Mouse (Mus musculus) hindbrain, embryonic 12.5 days (tissue): ENCODE measurements around the gene Atad2b. TPM values are rescaled to one million over a fixed set of nuclear protein-coding genes. Genes with fewer than 3 reads are reported as not detected.

ENCODE experiments used
- ATAC-seq: fragments of 200-750 bp; cut with Nextera tagmentation; 2 replicates; pipeline ENCODE4 v1.8.0; 2017; ENCODE audit warnings: moderate TSS enrichment; ENCODE audit not compliant: low FRiP score
- H3K27ac ChIP-seq: fragments of 300-500 bp; sonication (generic); 2 replicates; pipeline ENCODE4 v1.5.1; 2016; ENCODE audit warnings: mild to moderate bottlenecking
- H3K27me3 ChIP-seq: fragments of 300-500 bp; sonication (generic); 2 replicates; pipeline ENCODE4 v1.6.1; 2016; ENCODE audit warnings: mild to moderate bottlenecking
- H3K36me3 ChIP-seq: fragments of 300-500 bp; sonication (generic); 2 replicates; pipeline ENCODE4 v1.6.1; 2016; ENCODE audit warnings: mild to moderate bottlenecking
- H3K4me1 ChIP-seq: fragments of 300-500 bp; sonication (generic); 2 replicates; pipeline ENCODE4 v1.6.1; 2016
- H3K4me2 ChIP-seq: fragments of 300-500 bp; sonication (generic); replicated peaks from 2 replicates; pipeline ENCODE4 v1.6.1; 2016; ENCODE audit warnings: mild to moderate bottlenecking
- H3K4me3 ChIP-seq: fragments of 300-500 bp; sonication (generic); 2 replicates; pipeline ENCODE4 v1.5.1; 2016; ENCODE audit warnings: mild to moderate bottlenecking
- H3K9ac ChIP-seq: fragments of 300-500 bp; sonication (generic); 2 replicates; pipeline ENCODE4 v1.6.1; 2016; ENCODE audit warnings: mild to moderate bottlenecking, moderate library complexity
- H3K9me3 ChIP-seq: fragments of 300-500 bp; sonication (generic); replicated peaks from 2 replicates; pipeline ENCODE4 v1.6.1; 2016; ENCODE audit warnings: mild to moderate bottlenecking
- WGBS: fragments of 180-500 bp; shearing (Covaris S2); methylation state at CpG from one replicate; pipeline ENCODE4 v1.1.7; 2016; 5-methylcytosine and 5-hydroxymethylcytosine counted together
- polyA plus RNA-seq: library from polyadenylated mRNA; unstranded; fragments of >200 nt; fragmentation: Nextera tagmentation; extraction: Ambion mirVana; gene quantifications from 2 replicates; pipeline ENCODE4 v1.2.1, GENCODE M21; 2016

Atad2b gene
- polyA plus RNA-seq, 1 experiment from 2014 or later, result 25.8 TPM

DNA sequence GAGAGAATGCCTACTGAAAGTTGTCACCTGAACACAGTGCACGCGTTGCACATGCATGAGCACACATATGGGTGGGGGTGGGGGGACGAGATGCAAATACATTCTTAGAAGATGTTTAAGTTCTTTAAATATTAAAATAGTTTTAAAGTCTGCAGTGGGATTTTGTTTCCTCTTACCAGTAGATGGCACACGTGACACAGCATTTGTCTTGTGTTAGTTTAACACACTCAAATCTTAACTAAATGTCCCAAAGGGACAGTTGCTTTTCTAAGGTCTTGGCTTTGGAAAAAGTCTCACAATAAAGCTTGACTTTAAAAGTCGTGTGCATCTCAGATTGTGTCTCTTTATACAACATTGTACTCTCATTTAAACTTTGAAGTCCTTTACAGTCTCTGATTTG is 111.9 kb downstream of the Atad2b start:
- no peak overlapping the region for H3K4me2 ChIP-seq
- no peak overlapping the region for H3K27ac ChIP-seq
- WGBS, result 87% methylated on average over 5 of the region's 5 CpGs
- H3K9me3 ChIP-seq, result no peaks in the 10 kb centered on the region
- H3K4me1 ChIP-seq, result no peaks in the 10 kb centered on the region
- no peak for ATAC-seq
- no peak overlapping the region for H3K4me3 ChIP-seq
- H3K36me3 ChIP-seq, result peaks cover 41% of the 10 kb centered on the region
- H3K27me3 ChIP-seq, result no peaks in the 10 kb centered on the region
- H3K9ac ChIP-seq, result no peak overlapping the region

DNA sequence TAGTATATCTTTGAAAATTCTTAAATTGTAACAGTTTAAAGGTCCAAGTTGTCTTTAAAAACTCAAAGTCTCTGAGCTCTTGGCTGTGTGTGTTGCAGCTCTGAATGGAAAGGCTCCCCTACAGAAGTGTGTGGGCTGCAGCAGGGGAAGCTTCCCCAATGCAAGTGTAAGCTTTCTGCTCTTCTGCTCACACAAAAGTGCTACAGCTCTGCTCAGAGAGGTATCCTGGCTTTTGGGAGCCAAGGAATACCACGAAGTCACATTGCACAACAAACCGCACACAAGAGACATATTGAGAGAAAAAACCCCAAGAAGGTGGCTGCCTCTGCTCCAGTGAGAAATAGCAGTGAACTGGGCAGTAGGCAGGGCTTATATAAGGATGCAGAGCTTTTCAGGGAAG is 120.9 kb downstream of the Atad2b start:
- no peak overlapping the region for H3K4me2 ChIP-seq
- no peak overlapping the region for H3K4me3 ChIP-seq
- ATAC-seq, result no peak
- no peaks in the 10 kb centered on the region for H3K9me3 ChIP-seq
- H3K4me1 ChIP-seq, result no peaks in the 10 kb centered on the region
- WGBS, result 95% methylated on average over 2 of the region's 2 CpGs
- H3K36me3 ChIP-seq, result peaks cover 44% of the 10 kb centered on the region
- no peak overlapping the region for H3K27ac ChIP-seq
- no peak overlapping the region for H3K9ac ChIP-seq
- no peaks in the 10 kb centered on the region for H3K27me3 ChIP-seq

DNA sequence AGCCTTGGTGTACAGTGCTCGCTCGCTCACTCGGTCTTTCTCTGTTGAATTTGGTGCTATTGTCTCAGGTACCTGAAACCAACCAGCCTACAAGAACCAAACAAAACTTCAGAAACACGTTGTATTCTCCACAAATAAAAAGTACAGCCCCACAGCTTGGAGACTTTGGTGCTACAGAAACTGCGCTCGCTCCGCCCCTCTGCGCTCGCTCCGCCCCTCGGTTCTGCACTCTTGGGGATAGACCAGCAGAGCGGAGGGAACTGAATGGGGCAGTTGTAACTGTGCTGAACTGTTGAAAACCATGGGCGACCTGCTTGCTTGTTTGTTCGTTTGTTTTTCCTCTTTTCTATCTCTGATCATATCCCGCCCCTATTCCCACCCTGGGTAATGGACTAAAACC is 127.0 kb downstream of the Atad2b start:
- no peak for ATAC-seq
- H3K4me2 ChIP-seq, result no peak overlapping the region
- no peak overlapping the region for H3K4me3 ChIP-seq
- no peaks in the 10 kb centered on the region for H3K27me3 ChIP-seq
- H3K27ac ChIP-seq, result no peak overlapping the region
- H3K9me3 ChIP-seq, result no peaks in the 10 kb centered on the region
- no peak overlapping the region for H3K9ac ChIP-seq
- WGBS, result 90% methylated on average over 15 of the region's 15 CpGs
- H3K4me1 ChIP-seq, result no peaks in the 10 kb centered on the region
- H3K36me3 ChIP-seq, result peaks cover 17% of the 10 kb centered on the region

DNA sequence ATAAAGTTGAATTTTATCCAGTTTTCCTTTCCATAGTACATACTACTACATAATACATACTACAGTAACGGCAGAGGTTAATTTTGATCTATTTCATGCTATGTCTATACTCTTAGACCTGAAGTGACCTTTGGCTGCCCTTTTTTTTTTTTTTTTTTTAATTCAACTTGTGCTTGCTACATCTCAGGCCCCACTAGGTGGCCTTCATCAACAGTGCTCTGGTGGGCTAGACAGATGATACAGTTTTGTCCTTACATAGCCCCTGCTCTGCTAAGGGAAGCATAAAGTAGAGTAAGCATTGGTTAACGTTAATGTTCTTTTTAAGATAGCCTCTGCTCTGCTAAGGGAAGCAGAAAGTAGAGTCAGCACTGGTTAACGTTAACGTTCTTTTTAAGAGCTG is 131.0 kb downstream of the Atad2b start:
- no peak for ATAC-seq
- 95% methylated on average over 4 of the region's 4 CpGs for WGBS

DNA sequence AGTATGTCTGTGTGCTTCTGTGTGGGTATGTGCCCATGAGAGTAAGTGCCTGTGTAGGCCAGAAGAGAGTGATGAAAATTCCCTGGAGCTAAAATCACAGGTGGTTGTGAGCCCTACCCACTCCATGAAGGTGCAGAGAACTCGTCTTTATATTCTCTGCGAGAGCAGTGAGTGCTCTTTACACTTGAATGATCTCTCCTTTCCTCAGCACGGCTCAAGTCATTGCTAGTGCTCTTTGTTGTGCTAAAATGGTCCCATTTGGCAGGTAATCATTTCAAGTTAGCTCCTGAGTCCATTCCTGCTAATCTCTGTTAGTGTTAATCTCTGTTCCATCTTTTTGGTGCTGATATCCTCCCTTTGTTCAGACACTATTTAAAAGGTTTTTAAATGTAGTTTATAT is 150.4 kb downstream of the Atad2b start:
- 53% methylated on average over 3 of the region's 3 CpGs for WGBS
- H3K27ac ChIP-seq, result no peak overlapping the region
- no peak overlapping the region for H3K4me3 ChIP-seq
- H3K4me2 ChIP-seq, result no peak overlapping the region
- H3K36me3 ChIP-seq, result no peaks in the 10 kb centered on the region
- H3K9ac ChIP-seq, result no peak overlapping the region
- H3K9me3 ChIP-seq, result no peaks in the 10 kb centered on the region
- H3K4me1 ChIP-seq, result no peaks in the 10 kb centered on the region
- ATAC-seq, result no peak
- no peaks in the 10 kb centered on the region for H3K27me3 ChIP-seq

More for the DNA sequence above, 131.0 kb downstream of the Atad2b start:
- Histone ChIP-seq H3K9ac (no peak overlapping the region), H3K27ac (no peak overlapping the region), H3K4me2 (no peak overlapping the region), H3K36me3 (peaks cover 8% of the 10 kb centered on the region), H3K9me3 (peaks cover 23% of the 10 kb centered on the region), H3K27me3 (no peaks in the 10 kb centered on the region), H3K4me1 (no peaks in the 10 kb centered on the region), H3K4me3 (no peak overlapping the region)

DNA sequence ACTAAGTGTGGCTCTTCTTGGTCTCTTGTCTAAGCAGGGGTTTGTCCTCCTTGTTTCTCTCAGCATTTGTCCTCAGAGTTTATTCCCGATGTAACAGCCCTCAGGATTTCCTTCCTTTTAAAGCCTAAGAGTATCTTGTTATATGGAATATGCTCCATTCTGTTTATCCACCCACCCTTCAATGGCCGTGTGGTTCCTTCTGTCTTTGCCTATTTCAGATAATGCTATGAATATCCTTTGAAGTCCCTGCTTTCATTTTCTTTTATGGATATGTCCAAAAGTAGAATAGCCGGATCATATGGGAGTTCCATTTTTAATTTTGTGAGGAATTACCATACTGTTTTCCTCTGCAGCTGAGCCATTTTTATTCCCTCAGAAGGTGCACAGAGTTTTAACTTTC is 153.0 kb downstream of the Atad2b start:
- no peak for ATAC-seq
- H3K4me2 ChIP-seq, result no peak overlapping the region

DNA sequence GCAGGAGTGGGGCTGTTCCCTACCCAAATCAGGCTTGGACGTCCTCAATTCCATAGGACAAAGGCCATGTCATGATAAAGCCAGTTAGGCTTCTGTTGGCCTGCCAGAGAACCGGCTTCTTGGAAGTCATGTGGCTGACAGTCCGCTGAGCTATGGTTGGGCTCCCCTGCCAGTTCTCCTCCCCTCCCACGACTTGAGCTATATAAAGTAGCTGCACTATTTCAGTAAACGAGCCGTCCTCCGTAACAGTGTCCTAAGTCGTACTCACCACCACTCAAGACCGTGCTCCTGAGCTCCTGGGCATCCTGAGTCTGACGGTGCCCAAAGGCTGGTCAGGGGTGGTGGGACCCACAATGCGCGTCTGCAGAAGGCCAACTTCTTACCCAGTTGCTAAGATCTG is 156.0 kb downstream of the Atad2b start:
- 92% methylated on average over 12 of the region's 12 CpGs for WGBS
- Histone ChIP-seq H3K36me3 (no peaks in the 10 kb centered on the region), H3K4me2 (no peak overlapping the region), H3K4me3 (no peak overlapping the region), H3K9ac (no peak overlapping the region), H3K4me1 (no peaks in the 10 kb centered on the region), H3K9me3 (no peaks in the 10 kb centered on the region), H3K27ac (no peak overlapping the region), H3K27me3 (no peaks in the 10 kb centered on the region)
- ATAC-seq, result no peak

More for the DNA sequence above, 153.0 kb downstream of the Atad2b start:
- Histone ChIP-seq H3K27ac (no peak overlapping the region), H3K4me1 (no peaks in the 10 kb centered on the region), H3K9me3 (no peaks in the 10 kb centered on the region), H3K9ac (no peak overlapping the region), H3K36me3 (no peaks in the 10 kb centered on the region), H3K4me3 (no peak overlapping the region), H3K27me3 (no peaks in the 10 kb centered on the region)
- WGBS, result 88% methylated on average over 3 of the region's 3 CpGs

DNA sequence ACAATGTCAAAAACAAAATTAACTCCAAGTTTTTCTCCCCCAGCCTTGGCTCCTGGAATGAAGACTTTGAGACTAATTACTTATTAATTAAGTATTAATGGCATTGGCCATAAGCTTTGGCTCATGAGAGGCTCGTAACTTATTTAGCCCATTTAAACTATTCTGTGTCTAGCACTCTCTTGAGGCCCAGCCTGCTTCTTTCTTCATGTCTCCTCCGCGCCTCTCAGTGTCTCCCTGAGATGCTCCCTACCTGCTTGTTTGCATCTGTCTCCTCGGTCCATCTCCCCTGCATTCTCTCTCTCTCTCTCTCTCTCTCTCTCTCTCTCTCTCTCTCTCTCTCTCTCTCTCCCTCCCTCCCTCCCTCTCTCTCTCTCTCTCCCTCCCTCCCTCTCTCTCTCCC is 164.3 kb downstream of the Atad2b start:
- H3K4me1 ChIP-seq, result no peaks in the 10 kb centered on the region
- no peaks in the 10 kb centered on the region for H3K27me3 ChIP-seq
- no peak for ATAC-seq
- H3K36me3 ChIP-seq, result peaks cover 41% of the 10 kb centered on the region
- no peaks in the 10 kb centered on the region for H3K9me3 ChIP-seq
- H3K4me2 ChIP-seq, result no peak overlapping the region
- 86% methylated on average over 4 of the region's 4 CpGs for WGBS
- no peak overlapping the region for H3K9ac ChIP-seq
- H3K27ac ChIP-seq, result no peak overlapping the region
- no peak overlapping the region for H3K4me3 ChIP-seq

DNA sequence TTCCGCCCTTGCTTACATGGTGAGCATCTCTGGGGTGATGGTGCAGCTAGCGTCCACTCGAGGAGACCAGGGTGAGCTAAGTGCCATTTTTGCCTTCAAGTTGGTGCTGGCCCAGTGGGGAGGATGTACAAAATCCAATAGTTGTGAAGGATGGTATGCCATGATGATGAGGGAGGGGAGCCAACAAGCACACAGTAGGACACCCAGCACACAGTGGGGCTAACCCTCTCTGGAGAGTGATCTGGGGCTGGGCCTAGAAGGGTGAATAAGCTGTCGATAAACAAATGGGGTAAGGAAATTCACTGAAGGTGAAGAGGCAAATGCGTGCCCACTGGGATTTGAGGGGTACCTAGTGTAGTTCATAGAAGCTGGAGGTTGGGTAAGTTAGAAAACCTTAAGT is 167.6 kb downstream of the Atad2b start:
- no peak overlapping the region for H3K4me2 ChIP-seq
- ATAC-seq, result no peak
- H3K4me3 ChIP-seq, result no peak overlapping the region
- no peak overlapping the region for H3K9ac ChIP-seq
- H3K27ac ChIP-seq, result no peak overlapping the region
- H3K4me1 ChIP-seq, result peaks cover 25% of the 10 kb centered on the region
- H3K36me3 ChIP-seq, result peaks cover 41% of the 10 kb centered on the region
- no peaks in the 10 kb centered on the region for H3K9me3 ChIP-seq
- no peaks in the 10 kb centered on the region for H3K27me3 ChIP-seq
- WGBS, result 94% methylated on average over 5 of the region's 5 CpGs

DNA sequence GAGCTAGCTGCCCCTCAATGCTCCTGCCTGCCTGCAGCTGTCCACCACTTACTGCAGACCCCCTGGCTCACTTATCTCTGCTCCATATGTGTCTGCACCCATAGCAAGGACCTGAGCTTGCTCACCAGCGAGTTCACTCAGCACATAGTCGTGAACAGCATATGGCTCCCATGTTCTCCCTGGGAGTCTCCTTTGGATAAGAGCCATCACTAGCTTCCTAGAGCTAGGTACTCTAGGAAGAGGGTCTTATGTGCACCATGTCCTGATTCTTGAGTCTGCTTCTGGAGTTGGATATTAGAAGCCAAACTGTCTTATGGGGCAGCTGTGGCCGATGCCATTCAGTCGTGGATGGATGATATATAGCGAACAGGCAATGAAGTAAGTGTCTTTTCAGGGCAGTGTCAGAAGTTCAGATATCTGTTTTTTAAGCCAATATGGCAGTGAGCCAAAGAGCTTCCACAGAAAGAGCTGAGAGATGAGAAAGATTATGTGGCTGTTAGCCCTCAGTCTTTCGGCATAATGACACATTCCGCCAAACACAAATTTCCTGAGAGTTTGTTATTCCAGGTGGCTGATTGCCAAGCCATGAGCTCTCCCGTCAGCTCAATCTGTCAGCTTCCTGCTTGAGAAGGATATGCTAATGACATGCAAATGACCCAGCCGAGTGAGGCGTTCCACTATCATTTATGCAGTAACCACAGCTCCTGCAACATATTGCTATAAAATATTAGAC is 170.8 kb downstream of the Atad2b start:
- peaks cover 35% of the 10 kb centered on the region for H3K36me3 ChIP-seq
- no peaks in the 10 kb centered on the region for H3K27me3 ChIP-seq
- no peak overlapping the region for H3K9ac ChIP-seq
- peak overlapping the region; percentile 74 for H3K27ac ChIP-seq
- H3K4me3 ChIP-seq, result no peak overlapping the region
- no peaks in the 10 kb centered on the region for H3K9me3 ChIP-seq
- peaks cover 27% of the 10 kb centered on the region for H3K4me1 ChIP-seq
- 32% methylated on average over 10 of the region's 10 CpGs for WGBS
- H3K4me2 ChIP-seq, result 0 out of 2 replicates have a peak overlapping the region, but pooled peaks have one; percentile 1
- ATAC-seq, result peak; percentile 84

DNA sequence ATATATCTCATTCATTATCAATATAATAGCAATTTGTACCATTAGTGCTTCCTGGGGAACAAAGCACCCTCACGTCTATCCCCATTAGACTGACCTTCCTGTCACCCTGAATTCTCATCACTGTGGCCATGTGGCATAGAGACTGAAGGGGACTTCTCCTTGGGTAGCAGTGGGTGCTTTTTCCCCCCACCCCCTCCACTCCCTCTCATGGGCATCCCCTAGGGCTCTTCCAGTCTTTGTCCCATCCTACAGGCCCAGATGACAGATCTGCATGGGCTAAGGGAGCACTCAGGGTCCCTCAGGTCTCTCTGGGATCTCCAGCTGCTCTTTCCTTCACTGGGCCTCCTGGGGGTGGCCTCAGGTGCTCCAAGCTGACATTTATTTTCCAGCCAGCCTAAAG is 171.5 kb downstream of the Atad2b start:
- 27% methylated on average over 1 of the region's 1 CpGs for WGBS
- H3K4me1 ChIP-seq, result peaks cover 27% of the 10 kb centered on the region
- H3K9me3 ChIP-seq, result no peaks in the 10 kb centered on the region
- H3K4me2 ChIP-seq, result no peak overlapping the region
- H3K27ac ChIP-seq, result peak overlapping the region; percentile 85
- no peaks in the 10 kb centered on the region for H3K27me3 ChIP-seq
- peak; percentile 62 for ATAC-seq
- peaks cover 33% of the 10 kb centered on the region for H3K36me3 ChIP-seq
- no peak overlapping the region for H3K9ac ChIP-seq
- no peak overlapping the region for H3K4me3 ChIP-seq
